Mouse (Mus musculus) intestine, postnatal 0 days (tissue): ENCODE measurements around the gene Mfsd6l. TPM values are rescaled to one million over a fixed set of nuclear protein-coding genes. Genes with fewer than 3 reads are reported as not detected.

Experiments used
- ATAC-seq: fragments of 200-750 bp; cut with Nextera tagmentation; 2 replicates; pipeline ENCODE4 v1.8.0; 2017; ENCODE audit warnings: mild to moderate bottlenecking, moderate TSS enrichment, moderate library complexity
- H3K27ac ChIP-seq: fragments of 300-500 bp; sonication (generic); 2 replicates; pipeline ENCODE4 v1.5.1; 2014; ENCODE audit warnings: mild to moderate bottlenecking, low read depth, low read length, moderate library complexity
- H3K27me3 ChIP-seq: fragments of 300-500 bp; sonication (generic); replicated peaks from 2 replicates; pipeline ENCODE4 v1.6.1; 2014; ENCODE audit warnings: low read length, mixed read lengths; ENCODE audit not compliant: control insufficient read depth, insufficient read depth
- H3K36me3 ChIP-seq: fragments of 300-500 bp; sonication (generic); 2 replicates; pipeline ENCODE4 v1.6.1; 2014; ENCODE audit warnings: mild to moderate bottlenecking, moderate library complexity; ENCODE audit not compliant: control insufficient read depth, insufficient read depth
- H3K4me1 ChIP-seq: fragments of 300-500 bp; sonication (generic); replicated peaks from 2 replicates; pipeline ENCODE4 v1.6.1; 2014; ENCODE audit warnings: antibody characterized with exemption, low read length, mixed read lengths; ENCODE audit not compliant: control insufficient read depth, insufficient read depth
- H3K4me2 ChIP-seq: fragments of 300-500 bp; sonication (generic); replicated peaks from 2 replicates; pipeline ENCODE4 v1.6.1; 2014; ENCODE audit warnings: low read depth, mild to moderate bottlenecking, moderate library complexity
- H3K4me3 ChIP-seq: fragments of 300-500 bp; sonication (generic); 2 replicates; pipeline ENCODE4 v1.5.1; 2014; ENCODE audit warnings: low read depth, low read length
- H3K9ac ChIP-seq: fragments of 300-500 bp; sonication (generic); 2 replicates; pipeline ENCODE4 v1.6.1; 2014; ENCODE audit warnings: mild to moderate bottlenecking, low read depth, low read length
- H3K9me3 ChIP-seq: fragments of 300-500 bp; sonication (generic); 2 replicates; pipeline ENCODE4 v1.6.1; 2016; ENCODE audit warnings: mixed run types; ENCODE audit not compliant: control insufficient read depth
- CTCF ChIP-seq: sonication (generic); IDR thresholded peaks from 2 replicates; pipeline ENCODE4 v1.5.1; 2016; ENCODE audit warnings: low read depth, mild to moderate bottlenecking, control low read depth, antibody characterized with exemption, moderate library complexity
- WGBS: fragments of 180-500 bp; shearing (Covaris S2); extraction: QIAGEN DNeasy Blood & Tissue Kit; methylation state at CpG from one replicate; pipeline ENCODE4 v1.1.7; 2014; 5-methylcytosine and 5-hydroxymethylcytosine counted together
- polyA plus RNA-seq: library from polyadenylated mRNA; unstranded; fragments of >200 nt; fragmentation: Nextera tagmentation; extraction: Ambion mirVana; gene quantifications from 2 replicates; pipeline ENCODE4 v1.2.1, GENCODE M21; 2015

Mfsd6l gene
- polyA plus RNA-seq, 1 experiment from 2014 or later, result 7.7 TPM

DNA sequence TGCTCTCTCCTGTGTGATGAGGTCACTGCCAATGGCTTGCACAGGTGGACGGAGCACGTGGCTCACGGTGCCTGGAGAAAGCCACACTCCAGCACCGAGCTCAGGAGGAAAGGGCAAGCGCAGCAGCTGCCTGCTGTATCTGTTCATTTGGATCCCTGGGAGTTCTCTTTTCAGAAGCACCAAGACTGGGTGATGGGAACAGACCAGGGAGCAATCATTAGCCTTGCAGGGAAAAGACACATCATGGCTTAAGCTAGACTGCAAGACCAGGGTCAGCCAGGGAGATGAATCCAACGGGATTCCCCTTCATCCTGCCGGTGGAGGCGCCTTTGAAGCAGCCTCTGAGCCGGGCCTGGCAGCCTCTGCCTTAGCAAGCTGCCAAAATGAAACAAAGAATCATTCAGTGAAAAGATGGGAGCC lies 23.5 kb downstream of the Mfsd6l start:
- Histone ChIP-seq H3K27me3 (no peaks in the 10 kb centered on the region), H3K4me1 (no peaks in the 10 kb centered on the region), H3K4me3 (no peak overlapping the region), H3K4me2 (no peak overlapping the region), H3K36me3 (no peaks in the 10 kb centered on the region), H3K27ac (no peak overlapping the region), H3K9me3 (no peaks in the 10 kb centered on the region), H3K9ac (no peak overlapping the region)
- 35% methylated on average over 9 of the region's 9 CpGs for WGBS
- TF ChIP-seq CTCF, result peak; percentile 18; the same call in 1 of the 2 replicates
- ATAC-seq, result no peak

DNA sequence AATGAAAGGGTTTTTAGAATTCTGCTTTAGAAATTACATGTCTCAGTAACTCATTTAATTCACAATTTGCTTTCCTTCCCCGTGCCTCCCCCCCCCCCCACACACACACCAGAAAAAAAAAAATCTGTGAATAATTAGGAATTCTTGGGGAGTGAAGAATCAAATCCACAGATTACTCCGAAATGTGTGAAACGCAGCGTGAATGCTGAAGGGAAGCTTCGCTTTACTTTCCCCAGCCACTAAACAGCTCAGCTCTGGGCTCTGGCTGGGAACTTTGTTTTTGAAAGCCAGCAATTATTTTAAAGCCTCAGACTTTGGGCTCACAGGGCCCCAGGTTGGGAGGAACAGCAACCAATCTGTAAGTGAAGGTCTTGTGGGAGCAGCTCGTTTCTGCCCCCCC lies 24.6 kb downstream of the Mfsd6l start:
- no peaks in the 10 kb centered on the region for H3K27me3 ChIP-seq

GRCm38 (mm10) chr11:68583225-68583624 lies 27.2 kb downstream of the Mfsd6l start:
- H3K9ac ChIP-seq, result no peak overlapping the region
- no peak overlapping the region for H3K4me3 ChIP-seq
- 91% methylated on average over 13 of the region's 13 CpGs for WGBS
- TF ChIP-seq CTCF, result no peak
- no peak overlapping the region for H3K27ac ChIP-seq
- no peak overlapping the region for H3K4me2 ChIP-seq
- H3K27me3 ChIP-seq, result no peaks in the 10 kb centered on the region
- H3K36me3 ChIP-seq, result no peaks in the 10 kb centered on the region
- no peak for ATAC-seq
- no peaks in the 10 kb centered on the region for H3K9me3 ChIP-seq
- H3K4me1 ChIP-seq, result no peaks in the 10 kb centered on the region

More for the DNA sequence above, 24.6 kb downstream of the Mfsd6l start:
- no peak overlapping the region for H3K4me2 ChIP-seq
- no peak overlapping the region for H3K27ac ChIP-seq
- no peaks in the 10 kb centered on the region for H3K9me3 ChIP-seq
- H3K36me3 ChIP-seq, result no peaks in the 10 kb centered on the region
- ATAC-seq, result no peak
- no peak for TF ChIP-seq CTCF
- WGBS, result 73% methylated on average over 6 of the region's 6 CpGs
- no peak overlapping the region for H3K9ac ChIP-seq
- no peaks in the 10 kb centered on the region for H3K4me1 ChIP-seq
- no peak overlapping the region for H3K4me3 ChIP-seq

GRCm38 (mm10) chr11:68583906-68584480 lies 28.0 kb downstream of the Mfsd6l start:
- Histone ChIP-seq H3K27me3 (no peaks in the 10 kb centered on the region), H3K4me1 (no peaks in the 10 kb centered on the region), H3K4me2 (no peak overlapping the region), H3K27ac (no peak overlapping the region), H3K9ac (no peak overlapping the region), H3K4me3 (no peak overlapping the region), H3K36me3 (no peaks in the 10 kb centered on the region), H3K9me3 (no peaks in the 10 kb centered on the region)
- TF ChIP-seq CTCF, result no peak
- WGBS, result 72% methylated on average over 8 of the region's 8 CpGs
- ATAC-seq, result no peak

DNA sequence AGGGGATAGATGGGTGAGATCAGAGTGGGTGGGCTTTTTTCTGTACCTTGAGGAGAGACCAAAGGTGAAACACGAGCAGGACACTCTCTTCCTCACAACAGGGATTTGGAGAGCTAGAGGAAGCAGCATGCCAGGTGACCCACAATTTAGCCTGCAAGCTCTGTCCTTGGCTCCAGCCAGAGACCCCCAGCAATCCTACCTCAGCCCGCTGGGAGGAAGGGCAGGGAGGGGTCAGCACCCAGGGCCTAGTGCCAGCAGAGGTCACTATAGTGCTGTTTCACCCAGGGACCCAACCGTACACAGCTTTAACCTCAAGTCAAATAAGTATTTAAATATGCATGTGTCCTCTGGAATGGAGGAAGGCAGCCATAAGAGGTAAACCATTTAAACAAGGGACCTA lies 29.9 kb downstream of the Mfsd6l start:
- no peak overlapping the region for H3K4me3 ChIP-seq
- no peaks in the 10 kb centered on the region for H3K36me3 ChIP-seq
- H3K9ac ChIP-seq, result no peak overlapping the region
- 25% methylated on average over 3 of the region's 3 CpGs for WGBS
- no peak overlapping the region for H3K27ac ChIP-seq
- TF ChIP-seq CTCF, result peak; percentile 60
- H3K27me3 ChIP-seq, result no peaks in the 10 kb centered on the region
- H3K4me2 ChIP-seq, result no peak overlapping the region
- H3K9me3 ChIP-seq, result no peaks in the 10 kb centered on the region
- H3K4me1 ChIP-seq, result no peaks in the 10 kb centered on the region
- no peak for ATAC-seq

- Histone ChIP-seq H3K9ac (no peak within 1 kb of the TSS), H3K4me1 (no peaks in the 10 kb centered on the region), H3K36me3 (no peaks in the 10 kb centered on the region), H3K27ac (no peak within 1 kb of the TSS), H3K9me3 (no peaks in the 10 kb centered on the region), H3K4me2 (no peak within 1 kb of the TSS), H3K4me3 (no peak within 1 kb of the TSS), H3K27me3 (no peaks in the 10 kb centered on the region)
- ATAC-seq, result no peak
- WGBS, result 68% methylated on average over 5 of the region's 5 CpGs
- no peak for TF ChIP-seq CTCF
Observed at GRCm38 (mm10) chr11:68586721-68587120, 30.7 kb downstream of the Mfsd6l start, which contains the start of gene Ccdc42. Gene Ccdc42 (plus strand): TSS chr11:68587021.
